Mouse (Mus musculus): Measurements from ENCODE around the gene Serpina3c.
"Not testable (repeated sequence)": the region's sequence is repeated elsewhere in the genome, so short reads cannot be mapped to it uniquely, and the experiment has no call there.

Gene Serpina3c

GRCm38 (mm10) chr12:104114921-104115579, 38.6 kb downstream of the Serpina3c start:
- no peak for DNase-seq (ENCODE audit: low spot score in 2 of 2)

DNA sequence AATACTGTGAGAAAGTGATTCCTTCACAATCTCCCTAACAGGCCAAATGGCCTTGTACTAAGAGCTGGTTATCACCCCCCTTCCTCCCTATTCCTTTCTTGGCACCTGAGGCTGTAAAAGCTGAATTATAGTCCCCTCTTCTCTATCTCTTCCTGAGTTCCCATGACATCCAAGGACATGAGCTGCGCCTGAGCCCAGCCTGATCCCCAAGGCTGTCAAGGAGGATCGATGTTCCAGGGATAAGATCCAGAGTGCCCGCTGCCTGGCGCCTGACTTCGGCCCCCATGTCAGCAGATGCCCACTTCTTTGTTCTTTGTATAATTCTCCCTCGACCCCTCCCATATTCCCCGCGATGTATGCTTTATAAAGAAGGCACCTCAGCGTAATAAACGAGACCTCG, 41.3 kb downstream of the Serpina3c start, which contains the start of gene Serpina3a:
Gene Serpina3a (plus strand): TSS at position 392 of the 400 bp plus-strand sequence.
- DNase-seq (ENCODE audit: low spot score in 2 of 2): not testable (repeated sequence)

- DNase-seq (ENCODE audit: low spot score in 2 of 2): no peak
These were observed 45.2 kb downstream of the Serpina3c start for GRCm38 (mm10) chr12:104108507-104108906.

- no peak for DNase-seq (ENCODE audit: low spot score in 2 of 2)
These were observed 46.8 kb downstream of the Serpina3c start for GRCm38 (mm10) chr12:104106919-104107318.

DNA sequence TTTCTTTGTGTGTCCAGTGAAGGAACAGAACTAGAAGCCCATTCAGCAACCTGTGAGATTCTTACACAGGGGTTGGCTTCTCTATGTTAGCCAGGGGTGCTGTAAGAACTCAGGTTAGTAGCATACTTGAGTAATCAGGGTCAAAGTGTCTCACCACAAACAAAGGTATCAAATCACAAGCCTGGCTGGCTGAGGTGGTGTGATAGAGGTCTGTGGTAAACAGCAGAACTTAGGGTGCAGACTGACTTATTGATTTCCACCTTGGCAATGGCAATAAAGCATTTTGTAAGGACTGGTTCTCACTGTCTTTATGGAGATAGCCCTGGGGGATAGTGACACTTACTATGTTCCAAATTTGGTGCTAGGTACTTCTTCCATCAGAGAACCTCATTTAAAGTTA, 47.8 kb downstream of the Serpina3c start:
- no peak for DNase-seq (ENCODE audit: low spot score in 2 of 2)

GRCm38 (mm10) chr12:104100768-104101167, 52.9 kb downstream of the Serpina3c start, which contains the start of gene Serpina5:
Gene Serpina5, plus strand, starts transcription at chr12:104101113.
- DNase-seq (ENCODE audit: low spot score in 2 of 2): no peak

Data from urinary bladder, postnatal 4 days (tissue).